Mouse (Mus musculus) brain, adult 2 months (tissue): ENCODE measurements around the gene Cela3b.
"Not testable (repeated sequence)": the region's sequence is repeated elsewhere in the genome, so short reads cannot be mapped to it uniquely, and the experiment has no call there.

Experiments
- DNase-seq: peaks from one replicate; pipeline ENCODE4 v3.0.0; 2011; ENCODE audit warnings: low read depth, low spot score

Cela3b gene

GRCm38 (mm10) chr4:137461981-137462690 is 31.8 kb upstream of the Cela3b start:
- DNase-seq, result no peak

DNA sequence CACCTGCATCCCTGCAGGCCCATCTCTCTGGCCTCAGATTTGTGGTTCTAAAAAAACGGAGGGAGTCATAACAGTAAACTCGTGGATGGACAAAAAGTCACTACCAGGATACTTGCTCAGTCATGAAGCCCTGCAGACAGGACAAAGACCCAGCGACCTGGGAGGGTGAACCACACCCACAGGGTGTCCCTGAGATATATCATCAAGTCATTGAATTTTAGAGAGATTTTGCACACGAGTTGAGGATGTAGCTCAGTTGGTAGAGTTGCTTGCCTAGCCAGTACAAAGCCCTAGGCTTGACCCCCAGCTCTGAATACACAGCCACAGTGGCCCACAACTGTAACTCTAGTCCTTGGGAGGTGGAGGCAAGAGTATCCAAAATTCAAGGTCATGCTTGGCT is 30.9 kb upstream of the Cela3b start:
- DNase-seq, result no peak

GRCm38 (mm10) chr4:137460676-137461075 is 30.3 kb upstream of the Cela3b start:
- DNase-seq, result no peak

- no peak for DNase-seq
Measured at GRCm38 (mm10) chr4:137458861-137459260, 28.5 kb upstream of the Cela3b start.

GRCm38 (mm10) chr4:137458310-137458709 is 28.0 kb upstream of the Cela3b start:
- DNase-seq, result no peak

- no peak for DNase-seq
Measured at GRCm38 (mm10) chr4:137457292-137457691, 27.0 kb upstream of the Cela3b start.

DNA sequence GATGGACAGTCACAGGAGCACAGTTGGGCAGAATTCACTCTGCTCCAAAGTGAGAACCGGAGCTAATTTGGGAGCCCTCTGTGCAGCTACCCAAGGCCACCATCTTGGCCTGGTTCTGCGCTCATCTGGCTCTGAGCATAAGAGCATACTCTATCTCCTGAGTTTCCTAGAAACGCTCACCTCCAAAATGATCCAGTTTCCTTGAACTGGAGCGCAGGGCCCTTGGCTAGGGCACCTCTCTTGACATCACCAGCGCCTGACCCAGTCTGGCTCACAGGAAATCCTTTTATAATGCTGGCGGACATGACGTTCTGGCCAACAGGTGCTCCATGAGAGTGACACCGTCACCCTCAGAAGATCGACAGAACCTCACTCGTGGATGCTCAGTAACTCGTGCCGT is 26.2 kb upstream of the Cela3b start:
- DNase-seq, result no peak

DNA sequence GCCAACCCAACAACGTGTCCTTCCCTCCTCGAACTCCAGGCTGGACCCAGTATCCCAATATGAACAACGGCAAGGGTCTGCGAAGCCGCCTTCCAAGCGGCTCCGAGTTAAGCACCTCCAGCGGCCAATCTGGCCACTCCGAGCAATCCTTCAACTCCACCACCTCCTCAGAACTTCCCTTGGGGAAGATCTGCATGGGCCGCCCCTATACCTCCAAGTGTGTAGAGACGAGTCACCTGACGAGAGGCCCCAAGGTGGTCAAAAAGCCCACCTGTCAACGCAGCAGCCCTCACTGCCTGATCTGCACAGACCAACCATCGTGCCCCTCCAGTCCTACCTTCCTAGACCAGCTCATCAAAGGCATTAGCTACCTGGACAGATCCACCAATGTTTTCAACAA is 24.2 kb upstream of the Cela3b start:
- no peak for DNase-seq

DNA sequence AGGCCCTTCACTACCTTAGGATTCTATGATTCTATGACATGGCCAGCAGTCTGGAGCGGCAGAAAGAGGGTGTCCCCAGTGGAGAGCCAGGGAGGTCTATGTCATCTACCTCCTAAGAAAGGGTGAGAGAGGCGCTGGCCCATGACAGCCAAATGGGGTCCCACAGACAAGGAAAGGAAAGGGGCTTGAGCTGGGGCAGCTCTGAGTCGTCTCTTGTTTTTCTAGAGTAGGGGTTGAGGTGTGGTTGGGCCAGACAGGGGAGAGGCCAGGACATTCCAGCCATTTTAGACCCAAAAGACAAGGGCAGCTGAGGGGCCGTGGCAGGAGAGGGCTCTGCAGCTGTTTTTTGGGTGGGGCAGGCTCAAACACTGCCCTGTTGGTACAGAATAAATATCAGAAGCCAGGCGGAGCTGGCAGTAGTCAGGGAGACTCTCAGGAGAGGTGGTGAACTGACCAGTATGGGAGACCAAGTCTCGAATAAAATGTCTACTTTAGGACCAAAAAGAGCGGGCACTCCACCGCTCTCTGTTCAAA is 23.0 kb upstream of the Cela3b start, which contains the start of gene 1700013G24Rik:
Gene 1700013G24Rik, plus strand, starts transcription at position 51 of the 534 bp plus-strand sequence.
- DNase-seq, result no peak

- no peak for DNase-seq
Measured at GRCm38 (mm10) chr4:137452190-137452589, 21.9 kb upstream of the Cela3b start.

- no peak for DNase-seq
Measured at GRCm38 (mm10) chr4:137449715-137450114, 19.4 kb upstream of the Cela3b start.

DNA sequence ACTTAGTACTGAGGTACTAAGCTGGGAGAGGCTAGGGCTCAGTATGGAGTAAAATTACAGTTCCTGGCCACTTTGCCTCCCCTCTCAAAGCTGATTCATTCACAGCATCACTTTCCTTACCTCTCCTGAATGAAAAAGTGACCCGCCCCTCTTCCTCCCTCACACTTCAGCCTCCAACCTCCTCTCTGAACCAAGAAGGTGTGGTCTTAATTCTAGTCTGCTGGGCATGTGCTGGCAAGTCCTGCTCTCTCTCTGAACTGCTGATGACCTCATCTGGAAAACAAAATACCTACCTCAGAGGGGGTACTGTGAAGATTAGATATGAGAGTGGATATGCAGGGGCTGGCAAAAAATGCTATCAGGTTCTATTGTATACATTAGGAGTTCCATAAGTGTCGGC is 18.8 kb upstream of the Cela3b start:
- DNase-seq, result no peak

DNA sequence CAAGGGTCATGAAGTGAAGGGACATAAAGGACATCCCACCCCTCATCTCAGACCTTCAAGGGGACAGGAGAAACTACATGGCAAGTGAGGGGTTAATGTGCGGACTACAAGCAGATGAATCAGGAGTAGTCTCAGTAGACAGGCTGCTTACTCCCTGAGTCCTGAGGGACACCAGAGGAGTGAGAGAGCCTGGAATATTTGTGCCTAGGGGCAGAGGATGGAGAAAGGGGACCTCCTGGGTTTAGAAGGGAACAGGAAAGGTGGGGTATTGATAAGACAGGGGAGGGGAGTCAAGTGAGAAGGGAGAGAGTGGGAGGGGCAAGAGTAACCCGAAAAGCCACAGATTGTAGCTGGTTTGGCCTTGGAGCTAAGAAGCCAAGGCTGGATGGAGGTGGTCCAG is 18.3 kb upstream of the Cela3b start:
- no peak for DNase-seq

- DNase-seq, result peak; percentile 50
Measured at GRCm38 (mm10) chr4:137448197-137448596, 17.9 kb upstream of the Cela3b start.

DNA sequence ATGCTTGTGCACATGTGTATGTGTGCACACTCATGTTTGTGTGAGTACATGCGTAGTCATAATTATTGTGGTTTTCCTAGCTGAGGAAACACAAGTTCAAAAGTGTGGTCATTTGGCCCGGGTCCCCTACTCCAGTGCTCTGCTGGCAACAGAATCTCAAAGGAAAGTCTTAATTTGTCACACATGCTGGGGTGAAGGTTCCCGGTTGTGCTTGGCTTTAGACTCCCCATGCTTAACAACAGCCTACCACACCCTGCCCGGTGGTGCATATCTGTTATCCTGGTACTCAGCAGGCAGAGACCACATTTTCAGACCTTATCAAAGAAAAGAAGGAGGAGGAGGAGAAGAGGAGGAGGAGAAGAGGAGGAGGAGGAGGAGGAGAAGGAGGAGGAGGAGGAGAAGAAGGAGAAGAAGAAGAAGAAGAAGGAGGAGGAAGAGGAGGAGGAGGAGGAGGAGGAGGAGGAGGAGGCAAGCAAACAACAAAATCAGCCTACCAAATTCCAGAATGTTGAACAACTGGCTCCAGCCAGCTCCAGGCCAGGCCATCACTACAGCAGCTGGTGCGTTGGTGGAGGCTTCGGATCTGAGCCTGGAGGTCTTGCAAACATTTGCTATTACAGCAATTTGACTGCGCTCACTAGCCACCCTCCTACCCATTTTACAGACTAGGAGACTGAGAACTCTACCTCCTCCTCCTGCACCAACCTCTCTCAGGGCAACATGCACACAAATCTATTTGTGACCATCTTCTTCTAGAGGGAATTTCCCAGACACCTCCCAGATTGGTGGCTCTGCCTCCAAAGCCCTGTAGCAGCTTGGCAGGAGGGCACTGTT is 17.2 kb upstream of the Cela3b start:
- no peak for DNase-seq

DNA sequence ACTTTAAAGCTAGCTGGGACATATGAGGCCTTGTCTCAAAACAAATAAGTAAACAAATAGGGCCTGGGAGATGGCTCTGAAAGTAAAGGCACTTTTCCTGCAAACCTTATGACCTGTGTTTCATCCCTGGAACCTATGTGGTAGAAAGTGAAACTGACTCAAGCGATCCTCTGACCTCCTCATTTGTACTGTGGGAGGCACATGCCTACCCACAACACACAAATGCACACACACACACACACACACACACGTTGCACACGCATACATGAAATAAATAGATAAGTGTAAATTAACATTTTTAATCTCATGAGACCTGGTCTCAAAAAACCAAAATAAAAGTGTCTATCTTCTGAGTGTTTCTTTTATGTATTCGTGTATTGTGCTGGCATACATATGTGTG is 15.5 kb upstream of the Cela3b start:
- no peak for DNase-seq

GRCm38 (mm10) chr4:137443625-137444024 is 13.3 kb upstream of the Cela3b start:
- peak; percentile 76 for DNase-seq

GRCm38 (mm10) chr4:137441332-137441731 is 11.0 kb upstream of the Cela3b start:
- no peak for DNase-seq

DNA sequence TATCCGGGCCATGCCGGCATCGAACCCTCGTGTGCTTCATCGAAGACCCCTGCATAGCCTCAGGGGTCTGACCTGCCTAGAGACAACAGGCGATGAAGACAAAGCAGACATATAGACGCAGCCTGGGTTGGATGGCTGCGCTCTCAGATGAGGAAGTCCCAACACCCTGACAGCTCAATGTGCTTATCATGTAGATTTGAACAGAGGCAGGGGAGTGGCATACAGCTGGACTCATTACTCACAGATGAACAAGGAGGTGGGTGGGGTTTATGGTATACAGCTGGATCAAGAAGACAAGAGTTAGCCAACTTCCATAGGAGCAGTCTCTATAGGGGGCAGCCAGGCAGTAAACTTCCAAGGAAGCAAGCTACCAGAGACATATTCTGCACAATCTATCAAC is 8.5 kb upstream of the Cela3b start:
- no peak for DNase-seq

DNA sequence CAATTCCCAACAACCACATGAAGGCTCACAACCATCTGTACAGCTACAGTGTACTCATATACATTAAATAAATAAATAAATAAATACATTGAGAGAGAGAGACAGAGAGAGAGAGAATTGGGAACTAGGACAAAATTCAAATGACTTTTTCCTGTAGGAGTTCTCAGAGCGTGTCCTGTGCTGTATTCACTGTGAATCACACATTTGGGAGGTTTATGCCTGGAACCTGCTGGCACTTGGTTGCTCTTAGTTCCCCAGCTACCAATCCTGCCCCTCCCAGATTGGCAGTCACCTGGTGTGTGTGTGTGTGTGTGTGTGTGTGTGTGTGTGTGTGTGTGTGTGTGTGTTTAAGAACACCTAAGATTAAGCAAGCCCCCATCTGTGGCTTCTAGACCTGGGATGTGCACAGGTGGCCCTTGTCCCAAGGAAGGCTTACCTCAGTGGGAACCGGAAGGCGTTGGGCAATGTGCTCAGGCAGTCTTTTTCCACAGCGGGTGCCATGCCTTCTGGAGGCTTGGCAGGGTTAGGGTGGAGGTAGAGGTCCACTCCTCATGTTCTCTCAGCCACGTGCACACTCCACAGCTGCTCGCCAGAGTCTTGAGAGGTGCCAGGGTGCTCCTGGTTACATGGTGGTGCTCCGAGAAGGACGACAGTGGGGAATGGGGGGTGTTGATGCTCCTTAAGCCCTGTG is 6.8 kb upstream of the Cela3b start:
- DNase-seq, result peak; percentile 46

- DNase-seq, result not testable (repeated sequence)
Measured at GRCm38 (mm10) chr4:137432700-137433550, 2.6 kb upstream of the Cela3b start.
